Mouse (Mus musculus): ENCODE results near the gene Stk4. TPM values are rescaled to one million over a fixed set of nuclear protein-coding genes. Genes with fewer than 3 reads are reported as not detected.

Gene Stk4
- polyA plus RNA-seq, 1 experiment from 2014 or later: 25.6 TPM

- Histone ChIP-seq H3K27ac (no peak overlapping the region), H3K27me3 (no peaks in the 10 kb centered on the region), H3K4me2 (no peak overlapping the region), H3K9me3 (replicated peaks) (no peaks in the 10 kb centered on the region), H3K4me3 (no peak overlapping the region), H3K36me3 (ENCODE audit: poor library complexity, severe bottlenecking) (peaks cover 10% of the 10 kb centered on the region), H3K4me1 (peaks cover 12% of the 10 kb centered on the region), H3K9ac (no peak overlapping the region)
- no peak for ATAC-seq
- 26% methylated on average over 2 of the region's 2 CpGs for WGBS
Observed at GRCm38 (mm10) chr2:164136393-164136792, 66.3 kb downstream of the Stk4 start.

GRCm38 (mm10) chr2:164137754-164138153 lies 67.6 kb downstream of the Stk4 start:
- Histone ChIP-seq H3K9ac (no peak overlapping the region), H3K4me1 (peaks cover 12% of the 10 kb centered on the region), H3K4me2 (no peak overlapping the region), H3K27me3 (no peaks in the 10 kb centered on the region), H3K36me3 (ENCODE audit: poor library complexity, severe bottlenecking) (peaks cover 6% of the 10 kb centered on the region; the same call in 1 of the 2 replicates), H3K9me3 (replicated peaks) (no peaks in the 10 kb centered on the region), H3K27ac (no peak overlapping the region; the same call in 1 of the 2 replicates), H3K4me3 (no peak overlapping the region)
- 69% methylated on average over 6 of the region's 6 CpGs for WGBS
- no peak for ATAC-seq

DNA sequence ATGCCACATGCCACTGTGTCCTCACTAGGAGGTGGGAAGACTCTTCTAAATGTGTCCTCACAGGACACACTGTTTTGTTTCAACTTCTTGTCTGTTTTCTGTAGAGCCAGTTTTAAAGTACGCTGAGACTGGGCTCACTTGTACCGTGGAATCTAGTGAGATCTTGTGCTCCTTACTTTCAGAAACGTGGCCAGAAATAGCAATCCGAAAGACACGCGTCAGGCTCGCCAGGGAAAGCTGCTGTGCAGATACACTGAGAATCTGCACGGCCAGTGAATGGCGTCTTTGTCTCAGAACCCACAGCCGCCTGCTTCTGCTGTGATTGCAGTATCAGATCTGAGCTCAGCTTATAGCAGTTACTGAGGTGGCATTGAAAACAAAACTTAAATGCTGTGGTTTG lies 71.9 kb downstream of the Stk4 start:
- no peaks in the 10 kb centered on the region for H3K27me3 ChIP-seq
- no peak overlapping the region for H3K4me2 ChIP-seq
- WGBS: 66% methylated on average over 10 of the region's 10 CpGs
- H3K36me3 ChIP-seq (ENCODE audit: poor library complexity, severe bottlenecking): peaks cover 7% of the 10 kb centered on the region; the same call in 1 of the 2 replicates
- H3K4me3 ChIP-seq: no peak overlapping the region
- peaks cover 6% of the 10 kb centered on the region; the same call in 1 of the 2 replicates for H3K4me1 ChIP-seq
- H3K9ac ChIP-seq: no peak overlapping the region
- no peaks in the 10 kb centered on the region for H3K9me3 ChIP-seq (replicated peaks)
- ATAC-seq: no peak
- peak overlapping the region; percentile 27; the same call in 1 of the 2 replicates for H3K27ac ChIP-seq

- H3K4me3 ChIP-seq: no peak overlapping the region
- no peaks in the 10 kb centered on the region for H3K27me3 ChIP-seq
- WGBS: 63% methylated on average over 6 of the region's 6 CpGs
- no peak overlapping the region for H3K27ac ChIP-seq
- H3K9ac ChIP-seq: no peak overlapping the region
- no peaks in the 10 kb centered on the region for H3K9me3 ChIP-seq (replicated peaks)
- peaks cover 9% of the 10 kb centered on the region; the same call in 1 of the 2 replicates for H3K36me3 ChIP-seq (ENCODE audit: poor library complexity, severe bottlenecking)
- H3K4me1 ChIP-seq: no peaks in the 10 kb centered on the region
- H3K4me2 ChIP-seq: no peak overlapping the region
- ATAC-seq: no peak
Observed at GRCm38 (mm10) chr2:164144025-164144424, 73.9 kb downstream of the Stk4 start.

DNA sequence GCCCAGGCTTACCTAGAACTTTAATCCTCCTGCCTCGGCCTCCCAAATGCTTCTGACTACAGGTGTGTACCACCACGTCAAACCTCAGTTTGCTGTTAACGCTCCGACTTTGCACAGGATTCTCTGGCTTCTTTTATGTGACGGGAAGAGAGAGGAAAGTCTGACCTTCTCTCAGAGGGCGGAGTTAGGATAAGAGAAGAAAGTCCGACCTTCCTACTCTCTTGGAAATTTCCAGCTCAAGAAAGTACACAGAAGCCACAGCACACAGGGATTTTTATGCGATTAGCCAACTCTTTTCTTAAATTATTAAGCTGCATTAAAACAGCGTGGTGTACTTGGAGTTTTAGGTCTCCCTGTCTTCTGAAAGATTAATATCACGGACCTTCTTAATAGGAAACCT lies 74.4 kb downstream of the Stk4 start:
- H3K4me1 ChIP-seq: no peaks in the 10 kb centered on the region
- no peaks in the 10 kb centered on the region for H3K27me3 ChIP-seq
- H3K36me3 ChIP-seq (ENCODE audit: poor library complexity, severe bottlenecking): peaks cover 9% of the 10 kb centered on the region; the same call in 1 of the 2 replicates
- WGBS: 89% methylated on average over 10 of the region's 10 CpGs
- ATAC-seq: no peak
- H3K9me3 ChIP-seq (replicated peaks): no peaks in the 10 kb centered on the region
- H3K9ac ChIP-seq: no peak overlapping the region
- no peak overlapping the region for H3K4me2 ChIP-seq
- H3K27ac ChIP-seq: no peak overlapping the region
- H3K4me3 ChIP-seq: no peak overlapping the region

DNA sequence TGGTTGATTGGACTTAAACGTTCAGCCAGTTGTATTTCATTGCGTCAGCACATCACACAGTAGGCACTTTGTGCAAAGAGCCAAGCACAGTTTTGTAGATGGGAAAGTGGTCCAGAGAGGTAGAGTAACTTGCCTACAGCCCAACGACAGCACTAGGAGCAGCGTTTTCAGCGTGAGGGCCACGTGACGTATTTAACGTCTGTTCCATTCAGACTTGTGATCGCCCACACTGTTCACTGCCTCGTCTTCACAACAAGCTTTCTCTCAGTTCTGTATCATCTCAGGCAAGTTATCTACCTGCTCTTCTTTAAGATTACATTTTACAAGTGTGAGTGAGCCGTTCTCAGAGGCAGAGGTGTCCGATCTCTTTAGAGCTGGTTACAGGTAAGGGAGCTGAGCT lies 76.4 kb downstream of the Stk4 start:
- ATAC-seq: no peak
- Histone ChIP-seq H3K9ac (no peak overlapping the region), H3K4me2 (no peak overlapping the region), H3K9me3 (replicated peaks) (no peaks in the 10 kb centered on the region), H3K4me1 (no peaks in the 10 kb centered on the region; the same call in 1 of the 2 replicates), H3K36me3 (ENCODE audit: poor library complexity, severe bottlenecking) (peaks cover 13% of the 10 kb centered on the region), H3K27ac (no peak overlapping the region), H3K27me3 (no peaks in the 10 kb centered on the region), H3K4me3 (no peak overlapping the region)
- WGBS: 96% methylated on average over 12 of the region's 12 CpGs

DNA sequence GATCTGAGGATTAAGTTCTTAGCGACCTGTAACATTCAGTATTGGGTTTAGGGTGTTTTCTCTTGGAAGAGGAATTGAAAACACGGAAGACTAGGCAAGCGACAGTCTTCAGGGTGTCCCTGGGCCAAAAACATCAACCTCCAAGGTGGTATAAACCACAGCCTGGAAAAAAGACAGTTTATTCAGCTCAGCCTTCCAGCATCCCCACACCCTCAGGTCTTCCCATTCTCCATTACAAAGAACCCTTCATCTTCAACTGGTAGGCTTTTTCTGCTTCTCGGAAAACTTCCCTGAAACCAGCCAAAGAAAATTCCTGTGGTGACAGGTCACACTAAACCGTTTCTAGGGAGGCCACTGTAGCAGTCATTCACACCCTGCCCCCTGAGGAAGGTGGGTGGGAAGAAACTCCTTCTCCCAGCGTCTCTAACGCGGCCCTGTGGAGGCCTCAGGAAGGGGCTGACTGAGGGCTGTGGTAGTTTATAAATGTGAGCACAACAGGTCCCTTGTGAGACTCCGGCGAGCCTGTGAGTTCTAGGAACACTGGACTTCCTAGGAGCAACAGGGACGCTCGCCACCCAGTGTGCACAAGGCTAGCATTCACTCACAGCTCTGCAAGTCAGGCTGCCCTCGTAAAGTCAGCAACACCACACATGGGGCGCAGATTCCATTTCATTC lies 80.1 kb downstream of the Stk4 start:
- Histone ChIP-seq H3K27ac (no peak overlapping the region), H3K4me2 (no peak overlapping the region), H3K4me3 (no peak overlapping the region), H3K9ac (no peak overlapping the region), H3K4me1 (no peaks in the 10 kb centered on the region; the same call in 1 of the 2 replicates), H3K27me3 (no peaks in the 10 kb centered on the region), H3K9me3 (replicated peaks) (no peaks in the 10 kb centered on the region), H3K36me3 (ENCODE audit: poor library complexity, severe bottlenecking) (peaks cover 47% of the 10 kb centered on the region)
- no peak for ATAC-seq
- WGBS: 60% methylated on average over 14 of the region's 14 CpGs

DNA sequence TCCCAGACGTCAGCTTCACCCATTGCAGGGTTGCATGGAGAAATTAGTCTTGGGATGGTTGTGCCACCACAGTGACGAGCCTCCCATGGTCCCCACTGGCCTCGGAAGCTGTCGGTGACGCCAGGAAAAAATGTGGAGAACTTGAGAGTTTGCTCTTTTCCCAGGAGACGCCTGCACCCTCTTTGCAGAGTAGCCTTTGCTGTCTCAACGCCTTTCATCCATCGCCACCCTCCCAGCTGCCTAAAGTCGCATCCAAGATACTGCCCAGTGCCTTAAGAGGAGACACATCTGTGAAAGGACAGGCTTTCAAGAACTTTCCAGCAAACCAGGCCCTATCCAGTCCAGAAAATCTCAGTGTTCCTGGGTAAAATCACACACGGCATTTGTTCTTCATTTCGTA lies 82.2 kb downstream of the Stk4 start:
- no peaks in the 10 kb centered on the region; the same call in 1 of the 2 replicates for H3K4me1 ChIP-seq
- H3K4me3 ChIP-seq: no peak overlapping the region
- peaks cover 47% of the 10 kb centered on the region for H3K36me3 ChIP-seq (ENCODE audit: poor library complexity, severe bottlenecking)
- no peak for ATAC-seq
- no peaks in the 10 kb centered on the region for H3K27me3 ChIP-seq
- H3K27ac ChIP-seq: no peak overlapping the region
- H3K4me2 ChIP-seq: no peak overlapping the region
- 94% methylated on average over 11 of the region's 11 CpGs for WGBS
- H3K9ac ChIP-seq: no peak overlapping the region
- H3K9me3 ChIP-seq (replicated peaks): no peaks in the 10 kb centered on the region

DNA sequence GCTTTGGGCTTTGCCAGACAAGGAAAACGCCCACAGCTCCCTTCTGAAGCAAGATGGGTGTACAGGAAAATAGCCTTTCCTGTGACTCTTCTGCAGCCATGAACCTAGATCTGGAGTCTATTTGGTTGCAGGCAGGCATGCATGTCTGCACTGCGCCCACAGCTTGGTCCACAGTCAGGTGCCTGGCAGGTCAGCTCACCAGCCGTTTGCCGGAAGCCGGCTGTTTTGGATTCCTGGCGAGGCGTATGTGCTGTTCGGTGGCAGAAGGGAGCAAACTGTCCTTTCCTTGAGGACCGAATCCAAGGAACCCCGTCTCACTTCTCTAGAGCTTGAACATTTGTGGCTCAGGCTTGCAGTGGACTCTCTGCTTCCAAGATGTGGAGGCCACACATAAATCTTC lies 83.9 kb downstream of the Stk4 start:
- H3K27ac ChIP-seq: no peak overlapping the region
- no peaks in the 10 kb centered on the region; the same call in 1 of the 2 replicates for H3K4me1 ChIP-seq
- no peak for ATAC-seq
- WGBS: 94% methylated on average over 10 of the region's 10 CpGs
- H3K9ac ChIP-seq: no peak overlapping the region
- H3K4me2 ChIP-seq: no peak overlapping the region
- H3K36me3 ChIP-seq (ENCODE audit: poor library complexity, severe bottlenecking): peaks cover 47% of the 10 kb centered on the region
- H3K27me3 ChIP-seq: no peaks in the 10 kb centered on the region
- no peaks in the 10 kb centered on the region for H3K9me3 ChIP-seq (replicated peaks)
- H3K4me3 ChIP-seq: no peak overlapping the region

DNA sequence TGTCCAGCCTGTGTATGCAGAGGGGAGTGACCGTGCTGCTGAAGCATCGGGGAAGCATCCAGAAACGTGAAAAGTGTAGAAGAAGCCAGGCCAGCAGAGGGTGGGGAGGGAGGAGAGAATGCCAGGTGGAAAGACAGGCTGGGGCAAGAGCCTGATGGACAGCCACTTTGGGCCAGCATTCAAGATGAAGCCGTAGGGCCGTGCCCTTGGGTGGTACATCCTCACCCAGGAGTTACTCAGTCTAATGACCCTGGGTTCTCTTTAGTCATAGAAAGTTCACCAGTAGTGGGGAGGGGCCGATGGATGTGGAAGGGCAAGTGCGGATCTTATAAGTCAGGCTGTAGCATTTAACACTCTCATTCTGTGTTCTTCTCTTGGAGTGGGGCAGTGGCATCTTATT lies 86.0 kb downstream of the Stk4 start:
- no peak overlapping the region for H3K4me2 ChIP-seq
- H3K36me3 ChIP-seq (ENCODE audit: poor library complexity, severe bottlenecking): peaks cover 47% of the 10 kb centered on the region
- no peaks in the 10 kb centered on the region for H3K9me3 ChIP-seq (replicated peaks)
- ATAC-seq: no peak
- H3K27me3 ChIP-seq: no peaks in the 10 kb centered on the region
- 85% methylated on average over 7 of the region's 7 CpGs for WGBS
- no peak overlapping the region for H3K9ac ChIP-seq
- no peak overlapping the region for H3K27ac ChIP-seq
- no peaks in the 10 kb centered on the region for H3K4me1 ChIP-seq
- H3K4me3 ChIP-seq: no peak overlapping the region

DNA sequence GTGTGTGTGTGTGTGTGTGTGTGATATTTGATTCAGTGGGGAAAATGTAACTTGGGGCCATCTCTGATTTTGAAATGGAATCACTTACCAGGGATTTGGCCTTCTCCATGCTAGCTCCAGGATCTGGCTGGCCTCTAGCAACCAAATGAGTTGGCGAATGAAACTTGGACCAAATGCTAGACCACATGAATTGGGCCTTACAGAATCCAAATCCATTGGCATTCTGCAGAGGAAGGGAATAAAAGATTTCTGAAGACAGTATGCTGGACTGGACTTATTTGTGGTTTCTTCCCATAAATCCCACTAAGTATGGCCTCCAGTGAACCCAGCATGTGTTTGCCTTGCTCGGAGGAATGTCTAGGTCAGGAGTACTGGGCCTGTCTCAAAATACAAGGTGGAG lies 88.7 kb downstream of the Stk4 start:
- WGBS: 100% methylated on average over 2 of the region's 2 CpGs
- no peaks in the 10 kb centered on the region for H3K9me3 ChIP-seq (replicated peaks)
- peaks cover 20% of the 10 kb centered on the region for H3K36me3 ChIP-seq (ENCODE audit: poor library complexity, severe bottlenecking)
- no peaks in the 10 kb centered on the region for H3K27me3 ChIP-seq
- no peaks in the 10 kb centered on the region for H3K4me1 ChIP-seq
- no peak overlapping the region for H3K27ac ChIP-seq
- no peak overlapping the region for H3K4me2 ChIP-seq
- no peak for ATAC-seq
- H3K9ac ChIP-seq: no peak overlapping the region
- H3K4me3 ChIP-seq: no peak overlapping the region

DNA sequence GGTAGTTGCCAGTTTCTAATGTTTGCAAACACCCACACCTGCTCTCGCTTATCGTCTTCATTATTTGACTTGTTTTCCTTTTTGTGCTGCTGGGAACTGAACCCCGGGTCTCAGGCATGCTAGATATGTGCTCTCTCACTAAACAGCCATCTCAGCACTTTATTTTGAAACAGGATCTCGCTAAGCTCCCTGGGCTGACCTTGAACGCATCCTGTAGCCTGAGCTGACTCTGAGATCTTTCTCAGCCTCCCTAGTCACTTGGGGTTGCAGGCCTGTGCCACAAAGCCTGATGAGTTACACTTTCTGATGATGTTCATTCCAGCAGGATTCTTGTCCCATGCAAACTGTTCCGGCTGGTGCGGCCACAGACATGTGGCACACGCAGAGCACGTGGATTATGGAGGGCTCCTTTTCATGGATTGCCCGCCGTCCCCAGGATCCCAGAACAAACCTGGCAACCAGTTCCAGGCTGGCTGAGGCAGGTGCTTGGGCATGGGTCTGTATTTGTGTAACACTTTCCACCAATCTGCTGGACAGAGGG lies 91.5 kb downstream of the Stk4 start:
- no peak overlapping the region for H3K4me2 ChIP-seq
- no peak overlapping the region for H3K27ac ChIP-seq
- no peaks in the 10 kb centered on the region for H3K4me1 ChIP-seq
- peaks cover 5% of the 10 kb centered on the region; the same call in 1 of the 2 replicates for H3K36me3 ChIP-seq (ENCODE audit: poor library complexity, severe bottlenecking)
- ATAC-seq: no peak
- WGBS: 90% methylated on average over 11 of the region's 11 CpGs
- H3K9ac ChIP-seq: no peak overlapping the region
- H3K27me3 ChIP-seq: peaks cover 18% of the 10 kb centered on the region
- H3K9me3 ChIP-seq (replicated peaks): no peaks in the 10 kb centered on the region
- no peak overlapping the region for H3K4me3 ChIP-seq

DNA sequence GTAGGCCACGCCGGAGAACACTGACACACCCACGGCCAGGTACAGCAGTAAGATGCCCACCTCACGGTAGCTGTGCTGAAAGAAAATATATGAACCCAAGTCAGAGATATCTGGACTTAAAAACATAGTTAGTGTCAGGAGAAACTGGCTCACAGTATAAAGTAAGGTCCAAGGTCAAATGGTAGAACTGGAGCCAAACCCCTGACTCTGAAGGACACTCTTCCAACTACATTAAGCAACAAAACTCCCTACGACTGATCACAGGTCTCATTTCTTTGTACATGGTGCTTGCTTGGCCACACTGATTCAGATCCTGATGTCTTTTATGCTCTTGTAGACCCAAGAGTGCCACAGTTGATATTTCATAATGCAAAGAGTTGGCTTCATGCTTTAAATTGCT lies 94.8 kb downstream of the Stk4 start:
- peaks cover 12% of the 10 kb centered on the region for H3K4me1 ChIP-seq
- H3K4me2 ChIP-seq: no peak overlapping the region
- peaks cover 51% of the 10 kb centered on the region for H3K27me3 ChIP-seq
- no peaks in the 10 kb centered on the region for H3K36me3 ChIP-seq (ENCODE audit: poor library complexity, severe bottlenecking)
- no peak overlapping the region for H3K4me3 ChIP-seq
- no peaks in the 10 kb centered on the region for H3K9me3 ChIP-seq (replicated peaks)
- 93% methylated on average over 5 of the region's 5 CpGs for WGBS
- H3K9ac ChIP-seq: no peak overlapping the region
- no peak for ATAC-seq
- H3K27ac ChIP-seq: no peak overlapping the region

Measured in forebrain, embryonic 13.5 days (tissue).